Mouse (Mus musculus) gastrocnemius, adult 2 months (tissue): ENCODE measurements around the gene Adamts3. TPM values are rescaled to one million over a fixed set of nuclear protein-coding genes. Genes with fewer than 3 reads are reported as not detected.

Experiments
- DNase-seq: peaks from one replicate; pipeline ENCODE4 v3.0.0; 2022
- H3K27ac ChIP-seq: fragments of 200-600 bp; 2 replicates; pipeline ENCODE4 v1.8.1; 2022; ENCODE audit warnings: mild to moderate bottlenecking
- H3K4me3 ChIP-seq: fragments of 200-600 bp; 2 replicates; pipeline ENCODE4 v1.8.1; 2022; ENCODE audit warnings: mild to moderate bottlenecking, moderate library complexity
- CTCF ChIP-seq: fragments of 200-600 bp; IDR thresholded peaks from 2 replicates; pipeline ENCODE4 v1.8.1; 2022; ENCODE audit warnings: antibody characterized with exemption, mild to moderate bottlenecking, moderate library complexity
- intact Hi-C: fragments of 180-260 bp; cut with DNase I; formaldehyde crosslinking; loops from one replicate; pipeline ENCODE4 v1.15.1; 2025
- total RNA-seq, 2 experiments: library from RNA; stranded (reverse); gene quantifications; 2 replicates each; pipeline ENCODE4 v1.2.3; 2021

Gene Adamts3
- total RNA-seq, 2 experiments from 2014 or later, result 0.87 to 3.4 TPM

DNA sequence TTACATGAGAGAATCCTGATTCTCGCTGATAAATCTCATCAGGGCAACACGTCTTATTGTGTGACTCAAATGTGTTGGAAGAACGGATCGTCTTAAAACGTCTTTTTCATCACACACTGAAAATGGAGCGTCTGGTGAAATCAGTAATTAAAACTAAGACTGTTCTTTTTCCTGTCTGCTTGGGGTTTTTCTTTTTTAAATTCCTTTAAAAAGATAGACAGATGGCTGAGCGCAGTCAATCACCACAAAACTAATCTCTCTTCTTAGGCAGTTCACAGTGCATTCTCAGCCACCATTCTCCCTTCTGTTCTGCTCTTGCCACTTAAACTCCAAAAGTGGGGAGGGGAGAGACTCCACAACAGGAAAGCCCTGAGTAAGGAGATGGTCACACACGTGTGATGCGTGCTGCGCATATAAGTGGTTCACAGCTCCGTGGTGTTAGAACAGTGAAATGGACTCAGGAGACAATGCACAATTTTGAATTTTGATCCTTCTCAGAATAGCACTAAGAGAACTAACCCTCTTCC is 4.2 kb downstream of the Adamts3 start:
- intact Hi-C loops, result no loop called here
- H3K27ac ChIP-seq, result no peak overlapping the region
- DNase-seq, result no peak
- no peak overlapping the region for H3K4me3 ChIP-seq
- no peak for TF ChIP-seq CTCF

DNA sequence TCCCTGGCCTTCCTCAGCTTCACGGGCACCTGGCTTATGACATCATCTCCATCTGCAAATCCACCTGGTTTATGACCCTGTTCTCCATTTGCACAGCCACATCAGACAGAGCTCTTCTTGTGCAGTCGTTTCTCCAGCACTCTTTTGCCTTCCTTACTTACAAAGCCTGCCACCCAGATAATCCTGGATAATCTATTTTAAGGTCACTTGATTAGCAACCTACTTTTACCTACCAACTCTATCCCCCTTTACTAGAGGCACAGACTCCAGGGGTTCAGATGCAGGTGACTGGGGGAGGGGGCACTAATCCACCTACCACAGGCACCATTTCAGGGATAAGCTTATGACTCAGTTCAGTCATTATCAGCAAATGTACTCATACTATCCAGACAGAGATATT is 10.5 kb downstream of the Adamts3 start:
- Histone ChIP-seq H3K4me3 (no peak overlapping the region), H3K27ac (no peak overlapping the region)
- intact Hi-C loops, result no loop called here
- TF ChIP-seq CTCF, result no peak
- DNase-seq, result no peak

DNA sequence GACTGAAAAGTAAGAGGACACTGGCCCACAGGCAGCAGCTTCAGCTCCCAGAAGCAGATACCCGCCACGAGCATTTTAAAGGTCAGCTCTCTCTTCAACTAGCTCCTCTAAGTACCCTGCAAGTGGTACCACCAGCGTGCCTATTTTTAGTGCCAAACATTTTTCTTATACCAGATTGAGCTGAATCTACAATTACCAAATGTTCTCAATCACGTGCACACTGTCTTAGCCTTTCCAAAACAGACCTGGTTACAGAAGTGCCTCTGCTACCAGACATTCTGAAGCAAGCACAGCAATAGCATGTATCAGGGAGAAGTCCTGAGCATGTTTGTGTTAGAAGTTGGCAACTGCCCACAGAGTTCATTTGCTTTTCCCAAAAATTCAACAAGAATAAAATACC is 23.5 kb downstream of the Adamts3 start:
- intact Hi-C loops, result no loop called here
- TF ChIP-seq CTCF, result no peak
- DNase-seq, result no peak
- no peak overlapping the region for H3K4me3 ChIP-seq
- H3K27ac ChIP-seq, result no peak overlapping the region

DNA sequence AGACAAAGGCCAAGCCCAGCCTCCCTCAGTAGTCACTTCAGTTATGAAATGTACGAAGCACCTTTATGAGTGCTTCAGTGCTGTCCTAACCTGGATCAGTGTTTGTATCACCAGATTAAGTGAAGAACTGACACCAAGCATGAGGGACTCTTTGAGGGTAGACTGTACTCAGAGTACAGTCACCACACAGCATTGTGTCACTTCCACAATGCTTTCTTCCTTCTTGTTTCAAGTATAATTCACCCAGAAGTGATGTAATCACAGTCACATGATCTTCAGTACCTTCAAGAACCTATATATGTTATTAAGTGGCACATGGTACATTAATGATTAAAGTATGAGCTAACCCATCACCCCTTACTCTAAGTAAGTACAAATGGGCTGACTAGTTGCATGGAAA is 24.3 kb downstream of the Adamts3 start:
- DNase-seq, result no peak
- H3K27ac ChIP-seq, result no peak overlapping the region
- intact Hi-C loops, result no loop called here
- no peak overlapping the region for H3K4me3 ChIP-seq
- TF ChIP-seq CTCF, result no peak

DNA sequence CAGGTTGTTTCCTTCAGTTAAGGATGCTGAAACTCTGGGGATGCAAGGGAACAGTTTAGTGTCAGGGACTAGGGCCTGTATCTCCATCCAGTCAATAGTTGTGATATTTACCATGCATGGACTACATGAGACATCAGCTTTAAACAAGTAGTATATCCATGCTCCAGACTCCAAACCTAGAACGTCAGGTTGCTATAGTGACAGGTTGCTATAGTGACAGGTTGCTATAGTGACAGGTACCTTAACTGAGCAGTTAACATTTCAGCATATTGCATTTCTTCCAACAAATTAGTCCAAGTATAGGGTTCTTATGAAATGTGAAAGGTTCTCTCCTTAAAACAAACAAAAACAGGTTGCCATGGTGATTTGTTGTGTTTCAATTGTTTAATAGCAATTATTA is 36.6 kb downstream of the Adamts3 start:
- no peak for DNase-seq
- H3K27ac ChIP-seq, result no peak overlapping the region
- no peak overlapping the region for H3K4me3 ChIP-seq
- TF ChIP-seq CTCF, result no peak
- intact Hi-C loops, result loop anchor here (10.0 kb wide), 1 partner anchor 348 kb away; no protein-coding TSS in a partner anchor

DNA sequence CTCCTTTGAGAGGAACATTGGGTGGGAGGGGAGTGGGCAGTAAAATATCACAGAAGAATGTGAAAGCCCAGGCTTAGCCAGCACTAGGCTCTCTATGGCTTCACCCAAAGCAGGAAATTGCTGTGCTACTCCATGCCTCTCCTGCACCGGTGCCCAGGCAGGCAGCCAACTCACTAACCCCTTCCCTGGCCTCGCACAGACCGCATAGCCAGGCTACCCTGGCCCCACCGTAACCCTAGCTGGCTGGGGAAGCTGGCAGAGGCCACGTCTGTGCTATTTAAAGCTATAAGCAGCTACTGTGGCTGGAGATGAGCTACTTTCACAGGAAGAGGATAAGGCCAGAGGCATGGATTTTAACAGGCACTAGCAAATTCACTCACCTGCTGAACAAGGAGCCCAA is 38.8 kb downstream of the Adamts3 start:
- TF ChIP-seq CTCF, result no peak
- Histone ChIP-seq H3K4me3 (peak overlapping the region; percentile 24; the same call in 1 of the 2 replicates), H3K27ac (peak overlapping the region; percentile 67; the same call in 1 of the 2 replicates)
- intact Hi-C loops, result loop anchor here (5.0 to 10.0 kb wide), 2 partner anchors 38 to 350 kb away; partner anchors contain the start of gene Adamts3
- peak; percentile 95 for DNase-seq

DNA sequence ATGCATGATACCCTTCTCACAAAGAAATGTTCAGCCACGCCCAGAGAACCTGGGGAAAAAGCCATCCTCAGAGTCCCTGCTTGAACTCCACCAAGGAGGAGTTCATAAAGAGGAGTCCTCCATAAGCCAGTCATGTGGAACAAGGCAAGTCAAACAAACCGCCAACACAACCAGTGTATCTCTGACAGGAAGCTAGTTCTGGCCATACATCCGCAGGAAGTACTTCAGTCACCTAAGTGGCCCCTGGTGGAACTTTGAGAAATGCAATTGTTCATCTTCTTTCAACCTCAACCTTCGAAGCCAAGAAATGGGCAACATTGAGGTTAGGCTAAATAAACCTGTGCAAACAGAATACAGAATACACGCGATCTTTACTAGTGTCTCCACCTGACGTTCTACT is 39.7 kb downstream of the Adamts3 start:
- intact Hi-C loops, result loop anchor here (5.0 to 10.0 kb wide), 2 partner anchors 39 to 351 kb away; partner anchors contain the start of gene Adamts3

DNA sequence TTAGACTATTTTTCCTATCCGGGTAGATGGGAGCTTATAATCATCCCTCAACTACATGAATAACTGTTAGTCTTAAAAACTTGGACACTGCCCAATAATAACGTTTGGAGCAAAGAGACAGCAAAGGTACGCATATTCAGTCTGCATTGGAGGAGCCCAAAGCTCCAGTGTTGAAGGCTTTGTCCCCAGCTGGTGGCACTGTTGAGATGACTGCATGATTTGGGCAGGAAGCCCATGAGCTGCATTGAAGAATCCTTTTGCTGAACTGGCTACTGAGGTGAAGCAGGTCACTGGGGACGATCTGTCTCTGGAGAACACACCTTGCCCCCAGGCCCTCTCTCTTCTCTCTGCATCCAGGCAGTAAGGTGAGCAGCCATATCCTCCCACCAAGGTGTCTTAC is 43.5 kb downstream of the Adamts3 start:
- intact Hi-C loops, result loop anchor here (2.0 to 10.0 kb wide), 4 partner anchors 43 to 355 kb away; partner anchors contain the start of gene Adamts3
- TF ChIP-seq CTCF, result peak; percentile 69
- no peak overlapping the region for H3K27ac ChIP-seq
- no peak overlapping the region for H3K4me3 ChIP-seq
- peak; percentile 66 for DNase-seq

More for the DNA sequence above, 39.7 kb downstream of the Adamts3 start:
- DNase-seq, result no peak
- no peak for TF ChIP-seq CTCF
- Histone ChIP-seq H3K4me3 (no peak overlapping the region), H3K27ac (no peak overlapping the region)

DNA sequence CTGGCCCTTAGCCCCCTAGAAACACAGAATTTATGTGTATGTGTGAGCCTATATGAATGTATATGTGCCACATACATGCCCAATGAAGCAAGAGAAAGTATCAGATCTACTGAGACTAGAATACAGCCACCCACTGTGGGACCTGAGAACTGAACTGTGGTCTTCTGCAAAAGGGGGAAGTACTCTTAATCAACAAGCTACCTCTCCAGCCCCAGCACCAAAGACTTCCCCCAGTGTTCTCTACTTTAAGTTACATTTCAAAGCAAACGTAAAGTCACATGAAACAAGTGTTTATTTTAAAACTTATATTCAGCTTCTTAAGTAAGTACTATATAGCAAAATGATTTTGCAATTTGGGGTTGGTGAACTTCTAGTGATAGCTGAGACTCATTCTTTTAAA is 62.0 kb downstream of the Adamts3 start:
- intact Hi-C loops, result no loop called here
- H3K4me3 ChIP-seq, result no peak overlapping the region
- no peak for DNase-seq
- no peak overlapping the region for H3K27ac ChIP-seq
- TF ChIP-seq CTCF, result no peak

DNA sequence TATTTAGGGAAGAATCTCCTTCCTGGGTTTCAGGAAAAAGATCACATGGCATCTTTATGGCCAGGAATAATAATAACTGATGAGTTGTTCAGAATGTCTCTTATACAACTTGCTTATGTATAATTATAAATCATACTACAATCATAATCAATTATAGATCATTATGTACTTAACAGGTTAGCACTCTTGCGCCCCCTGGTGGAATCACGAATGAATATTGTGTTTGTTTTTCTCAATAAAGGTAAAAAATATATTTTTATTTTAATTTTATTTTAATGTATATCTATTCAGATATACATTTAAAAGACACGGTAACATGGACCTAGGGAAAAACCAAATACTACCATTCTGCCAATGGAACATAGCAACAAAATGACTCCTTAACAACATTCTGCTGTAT is 63.6 kb downstream of the Adamts3 start:
- Histone ChIP-seq H3K27ac (no peak overlapping the region), H3K4me3 (no peak overlapping the region)
- intact Hi-C loops, result no loop called here
- DNase-seq, result no peak
- peak; percentile 65 for TF ChIP-seq CTCF

DNA sequence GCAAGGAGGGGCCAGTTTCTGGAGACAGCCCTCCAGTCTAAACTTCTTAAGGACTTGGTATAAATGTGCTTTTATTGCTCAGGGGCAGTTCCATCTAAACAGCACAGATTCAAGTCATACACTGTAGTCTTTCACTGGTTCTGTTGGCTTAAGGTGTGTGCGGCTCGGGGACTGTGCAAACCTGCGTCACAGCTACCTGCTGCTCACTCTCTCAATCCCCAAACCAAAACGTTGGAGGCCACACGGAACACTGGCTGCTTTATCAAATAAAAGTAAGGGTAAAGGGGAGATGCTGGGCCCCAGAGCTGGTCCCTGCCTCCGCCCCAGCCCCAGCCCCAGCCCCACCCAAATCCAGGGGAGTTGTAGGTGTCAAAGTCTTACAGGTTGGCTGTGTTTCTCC is 66.5 kb downstream of the Adamts3 start:
- TF ChIP-seq CTCF, result no peak
- Histone ChIP-seq H3K27ac (0 out of 2 replicates have a peak overlapping the region, but pooled peaks have one; percentile 24), H3K4me3 (no peak overlapping the region)
- DNase-seq, result no peak
- intact Hi-C loops, result no loop called here

DNA sequence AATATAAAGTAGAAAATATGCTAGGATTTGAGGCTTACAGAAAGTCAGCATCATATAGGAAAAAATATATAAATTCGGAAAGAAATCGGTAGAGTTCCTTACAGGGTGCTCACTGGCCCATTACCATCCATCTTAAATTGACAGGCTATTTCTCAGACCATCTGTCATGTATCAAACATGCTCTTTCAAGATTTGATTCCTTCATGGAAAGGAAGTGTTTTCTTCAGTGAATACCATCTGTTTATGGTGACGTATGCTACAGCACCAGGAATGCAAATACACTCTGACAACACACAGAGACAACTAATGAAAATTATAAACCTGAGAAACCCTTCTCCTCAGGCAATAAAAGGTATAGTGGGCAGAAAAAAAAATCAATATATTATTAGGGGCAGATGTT is 68.6 kb downstream of the Adamts3 start:
- no peak for DNase-seq
- Histone ChIP-seq H3K27ac (no peak overlapping the region), H3K4me3 (no peak overlapping the region)
- no peak for TF ChIP-seq CTCF
- intact Hi-C loops, result no loop called here

DNA sequence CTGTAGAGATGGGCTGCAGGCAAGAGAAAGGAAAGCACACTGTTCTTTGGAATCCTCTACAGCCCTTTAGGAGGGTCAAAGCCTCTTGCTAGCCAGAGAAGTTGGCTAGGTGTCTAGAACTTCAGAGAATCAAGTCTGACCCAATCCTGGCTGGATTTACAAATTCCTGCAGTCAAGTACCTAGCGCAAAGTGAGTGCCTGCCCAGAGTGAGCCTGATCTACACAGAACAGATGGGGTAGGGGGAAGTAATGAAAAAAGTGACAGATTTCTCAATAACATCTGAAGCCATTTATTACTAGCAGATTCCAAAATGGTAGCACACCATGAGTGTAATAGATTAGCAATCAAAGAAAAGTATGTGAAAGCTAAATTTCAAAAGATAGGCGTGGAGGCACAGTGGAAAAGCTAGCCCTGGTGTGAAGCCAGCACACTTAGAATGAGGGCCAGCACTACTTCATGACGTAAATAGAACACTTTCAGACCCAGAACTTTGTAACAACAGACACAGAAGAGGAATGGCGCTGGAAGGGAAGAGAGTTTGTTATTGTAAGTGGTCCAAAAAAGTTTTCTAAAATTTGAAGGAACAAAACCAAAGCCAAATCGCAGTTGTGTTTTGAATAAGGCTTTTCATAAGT is 82.8 kb downstream of the Adamts3 start:
- intact Hi-C loops, result no loop called here
- peak; percentile 34 for DNase-seq
- TF ChIP-seq CTCF, result no peak
- Histone ChIP-seq H3K27ac (no peak overlapping the region; the same call in 1 of the 2 replicates), H3K4me3 (no peak overlapping the region)

DNA sequence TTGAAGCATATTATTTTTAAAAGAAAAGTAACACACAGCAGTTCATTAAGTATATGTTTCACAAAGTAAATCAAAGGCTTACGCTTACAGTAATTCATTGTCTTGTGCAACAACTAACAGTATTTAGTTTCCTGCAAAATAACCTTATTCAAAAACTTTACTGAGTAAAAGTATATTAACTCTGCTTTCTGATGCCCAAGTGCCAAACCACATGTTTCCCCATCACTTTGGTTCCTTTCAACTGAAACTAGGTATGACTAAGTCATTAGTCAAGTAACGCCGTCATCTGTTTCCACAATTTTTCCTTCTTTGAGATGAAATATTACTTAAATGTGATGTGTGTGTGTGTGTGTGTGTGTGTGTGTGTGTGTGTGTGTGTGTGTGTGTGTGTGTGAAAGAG is 89.4 kb downstream of the Adamts3 start:
- TF ChIP-seq CTCF, result no peak
- intact Hi-C loops, result no loop called here
- DNase-seq, result no peak
- Histone ChIP-seq H3K4me3 (no peak overlapping the region), H3K27ac (no peak overlapping the region)
